Mouse (Mus musculus): ENCODE measurements around the gene Uqcr10.

Uqcr10 gene

DNA sequence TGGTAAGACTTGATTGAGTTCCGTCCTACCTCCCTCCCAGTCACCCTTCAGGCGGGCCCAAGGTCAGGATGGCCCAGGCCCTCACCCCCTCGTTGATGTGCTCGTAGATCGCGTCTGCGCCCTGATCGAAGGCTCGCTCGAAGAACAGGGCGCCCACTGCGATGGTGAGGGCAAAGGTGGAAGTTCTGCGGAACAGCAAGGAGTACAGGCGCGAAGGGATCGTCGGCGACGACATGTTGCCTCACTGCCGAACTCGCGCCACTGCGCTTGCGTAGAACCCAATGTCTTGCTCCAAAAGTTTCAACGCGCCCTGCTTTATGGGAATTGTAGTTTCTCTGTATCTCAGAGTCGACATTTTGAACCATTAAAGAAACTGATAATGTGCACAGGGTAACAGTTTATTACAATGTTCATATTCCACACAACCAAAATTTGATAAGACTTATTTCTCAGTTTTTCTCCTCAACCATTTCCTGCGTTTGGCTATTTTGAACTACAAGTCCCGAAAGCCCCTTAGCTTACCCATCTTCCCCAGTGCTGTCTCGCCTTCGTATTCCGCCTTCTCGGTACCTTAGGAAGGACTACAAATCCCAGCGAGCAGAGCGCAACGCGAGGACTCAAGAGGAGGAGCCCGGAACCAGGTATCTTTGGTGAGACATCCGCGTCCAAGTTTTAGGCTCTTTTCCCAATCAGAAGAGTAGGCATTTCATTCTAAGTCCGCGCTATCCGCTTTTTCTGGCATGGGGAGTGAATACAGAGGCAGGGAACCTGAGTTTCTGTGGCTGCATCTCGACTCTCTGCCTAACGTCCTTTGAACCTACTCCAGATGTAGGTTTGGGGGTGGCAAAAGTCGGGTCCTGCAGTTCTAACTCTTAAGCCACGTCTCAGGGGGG lies at the start of gene Uqcr10, which contains the start of gene Zmat5:
Gene Uqcr10, minus strand, starts transcription at position 271 of the 893 bp plus-strand sequence.
Gene Zmat5, plus strand, starts transcription at position 607 of the 893 bp plus-strand sequence.
- DNase-seq (ENCODE audit: low read depth in 1 of 2, low spot score in 2 of 2), result peak; percentile 80 to 87

DNA sequence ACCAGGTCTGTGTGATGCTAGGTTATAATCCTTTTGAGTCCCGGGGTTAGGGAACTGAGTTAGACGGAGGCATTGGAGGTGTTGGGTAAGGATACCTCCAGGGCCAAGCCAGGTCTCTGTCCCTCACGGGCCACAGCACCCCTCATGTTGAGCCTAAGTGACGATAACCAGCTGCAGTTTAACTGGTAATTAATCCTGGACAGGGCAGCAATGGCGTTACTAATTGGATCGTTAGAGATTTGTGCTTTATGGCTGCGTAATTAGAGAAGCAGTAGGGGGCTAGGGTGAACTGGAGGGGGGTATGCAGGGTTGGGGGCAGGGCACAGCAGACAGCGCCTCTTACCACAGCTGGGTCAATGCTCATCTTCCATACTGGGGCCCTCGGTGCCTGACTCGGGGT lies 48.7 kb upstream of the Uqcr10 start:
- no peak for DNase-seq (ENCODE audit: low read depth in 1 of 2, low spot score in 2 of 2)

DNA sequence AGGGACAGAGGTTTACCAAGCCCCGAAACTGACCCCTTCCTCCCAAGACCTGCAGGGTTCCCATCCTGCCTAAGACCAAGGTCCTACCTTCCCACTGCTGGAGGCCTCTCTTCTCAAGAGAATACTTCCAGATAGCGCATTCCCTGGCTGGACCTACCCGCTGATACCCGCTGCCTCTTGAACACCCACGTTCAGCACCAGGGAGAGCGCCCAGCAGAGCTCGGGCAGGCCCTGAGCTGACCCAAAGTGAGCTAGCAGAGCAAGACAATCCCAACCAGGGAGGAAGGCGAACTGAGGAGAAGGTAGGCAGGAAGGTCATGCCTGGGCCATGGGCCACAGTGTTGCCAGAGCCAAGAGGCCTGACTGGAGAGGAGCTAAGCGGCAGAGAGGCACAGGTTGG lies 46.1 kb upstream of the Uqcr10 start:
- no peak for DNase-seq (ENCODE audit: low read depth in 1 of 2, low spot score in 2 of 2)

- DNase-seq (ENCODE audit: low read depth in 1 of 2, low spot score in 2 of 2), result no peak
These were observed 43.1 kb upstream of the Uqcr10 start for GRCm38 (mm10) chr11:4747285-4747684.

- no peak for DNase-seq (ENCODE audit: low read depth in 1 of 2, low spot score in 2 of 2)
These were observed 42.6 kb upstream of the Uqcr10 start, which contains the start of gene Cabp7 for GRCm38 (mm10) chr11:4746733-4747132. Gene Cabp7, minus strand, starts transcription at chr11:4746778.

DNA sequence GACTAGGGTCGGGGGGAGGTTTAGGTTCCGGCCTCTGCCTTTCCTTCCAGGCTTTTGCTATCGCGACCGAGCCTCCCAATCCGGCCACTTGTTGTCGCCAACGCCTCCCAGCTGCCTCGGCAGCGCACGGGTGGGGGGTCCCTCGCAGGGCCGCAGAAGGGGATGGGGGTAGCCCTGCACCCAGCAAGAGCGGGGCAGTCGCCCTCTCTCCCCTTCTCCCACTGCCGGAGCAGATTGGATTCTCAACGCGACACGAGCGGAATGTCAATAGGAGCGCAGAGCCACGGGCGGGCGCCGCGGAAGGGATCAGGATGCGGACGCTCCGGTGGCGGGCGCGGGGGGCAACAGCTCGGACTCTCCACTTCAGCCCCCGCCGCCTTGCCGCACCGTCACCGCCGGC lies 41.8 kb upstream of the Uqcr10 start:
- DNase-seq (ENCODE audit: low read depth in 1 of 2, low spot score in 2 of 2), result no peak

GRCm38 (mm10) chr11:4744691-4745090 lies 40.5 kb upstream of the Uqcr10 start:
- no peak for DNase-seq (ENCODE audit: low read depth in 1 of 2, low spot score in 2 of 2)

DNA sequence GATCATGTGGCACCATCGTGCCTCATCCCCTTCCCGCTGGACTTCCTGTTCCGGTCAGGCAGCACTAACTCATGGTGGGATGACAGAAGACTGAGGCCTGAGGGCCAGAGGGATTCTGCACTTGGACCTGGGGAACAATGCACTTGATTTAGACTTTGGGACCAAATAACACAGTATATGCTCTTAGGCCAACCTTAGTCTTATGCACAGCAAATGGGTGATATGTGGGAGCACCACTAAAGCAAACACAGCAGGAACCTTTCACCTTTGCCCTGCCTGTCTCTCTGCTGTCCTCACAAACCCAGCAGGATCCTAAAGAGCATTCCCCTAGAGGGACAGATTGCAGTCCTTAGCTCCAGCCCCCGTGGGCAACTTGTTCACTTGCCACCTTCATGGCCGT lies 36.6 kb upstream of the Uqcr10 start:
- no peak for DNase-seq (ENCODE audit: low read depth in 1 of 2, low spot score in 2 of 2)

GRCm38 (mm10) chr11:4738719-4739118 lies 34.6 kb upstream of the Uqcr10 start:
- no peak for DNase-seq (ENCODE audit: low read depth in 1 of 2, low spot score in 2 of 2)

DNA sequence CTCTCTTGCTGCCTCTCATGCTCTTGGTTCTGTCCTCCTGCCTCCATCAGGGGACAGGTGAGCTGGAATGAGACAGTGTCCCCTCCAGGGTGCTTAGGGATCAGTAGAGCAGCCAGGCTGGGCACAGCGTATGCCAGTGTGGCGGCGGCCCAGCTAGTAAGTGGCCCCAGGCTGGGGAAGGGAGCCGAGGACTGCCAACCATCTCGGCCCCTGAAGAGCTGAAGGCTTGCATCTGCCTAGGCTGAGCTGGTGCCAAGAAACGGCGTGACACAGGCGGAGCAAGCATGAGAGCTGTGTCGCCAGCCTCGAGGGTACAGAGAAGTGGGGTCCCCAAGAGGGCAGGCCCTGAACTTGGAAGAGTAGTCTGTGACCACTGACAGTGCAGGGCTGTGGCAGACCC lies 33.5 kb upstream of the Uqcr10 start:
- DNase-seq (ENCODE audit: low read depth in 1 of 2, low spot score in 2 of 2), result no peak

DNA sequence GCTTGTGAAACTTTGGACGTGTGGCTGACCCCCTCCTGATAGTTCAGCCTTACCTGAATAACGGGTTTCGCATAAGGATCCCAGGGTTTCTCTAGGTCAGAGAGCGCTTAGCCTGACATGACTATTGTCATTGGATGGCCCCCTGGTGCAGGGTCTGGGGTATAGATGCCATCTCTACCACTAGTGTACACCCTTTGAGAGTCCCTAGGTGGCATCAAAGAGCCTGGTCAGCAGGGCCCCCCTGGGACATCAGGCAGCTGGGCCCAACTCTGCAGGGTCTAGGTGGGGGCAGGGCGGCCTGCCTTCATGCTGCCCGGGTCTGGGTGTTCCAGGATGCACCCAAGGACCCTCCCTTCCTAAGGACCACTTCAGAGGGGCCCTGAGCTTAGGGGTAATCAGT lies 32.2 kb upstream of the Uqcr10 start:
- no peak for DNase-seq (ENCODE audit: low read depth in 1 of 2, low spot score in 2 of 2)

GRCm38 (mm10) chr11:4734179-4734578 lies 30.0 kb upstream of the Uqcr10 start:
- DNase-seq (ENCODE audit: low read depth in 1 of 2, low spot score in 2 of 2), result no peak

GRCm38 (mm10) chr11:4731781-4732180 lies 27.6 kb upstream of the Uqcr10 start:
- DNase-seq (ENCODE audit: low read depth in 1 of 2, low spot score in 2 of 2), result no peak

DNA sequence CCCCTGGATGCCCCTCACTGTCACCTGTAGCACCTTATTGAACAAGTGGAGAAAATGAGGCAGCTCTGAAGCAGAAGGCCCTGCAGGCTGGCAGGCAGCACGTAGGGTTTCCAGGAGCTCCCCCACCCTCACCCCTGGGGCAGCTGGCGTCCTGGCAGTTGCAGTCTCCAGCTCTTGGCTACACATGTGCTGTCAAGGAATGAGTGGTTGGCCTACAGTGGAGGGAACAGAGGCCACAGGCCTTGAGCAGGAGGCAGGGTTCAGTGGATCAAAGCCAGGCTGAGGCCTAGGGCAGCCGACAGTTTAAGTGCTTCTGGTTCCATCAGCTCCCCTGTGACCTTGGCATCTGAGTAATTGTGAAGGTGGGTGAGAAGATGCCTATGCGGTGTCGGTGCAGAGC lies 26.8 kb upstream of the Uqcr10 start:
- DNase-seq (ENCODE audit: low read depth in 1 of 2, low spot score in 2 of 2), result no peak

- DNase-seq (ENCODE audit: low read depth in 1 of 2, low spot score in 2 of 2), result no peak
These were observed 26.0 kb upstream of the Uqcr10 start for GRCm38 (mm10) chr11:4730096-4730495.

DNA sequence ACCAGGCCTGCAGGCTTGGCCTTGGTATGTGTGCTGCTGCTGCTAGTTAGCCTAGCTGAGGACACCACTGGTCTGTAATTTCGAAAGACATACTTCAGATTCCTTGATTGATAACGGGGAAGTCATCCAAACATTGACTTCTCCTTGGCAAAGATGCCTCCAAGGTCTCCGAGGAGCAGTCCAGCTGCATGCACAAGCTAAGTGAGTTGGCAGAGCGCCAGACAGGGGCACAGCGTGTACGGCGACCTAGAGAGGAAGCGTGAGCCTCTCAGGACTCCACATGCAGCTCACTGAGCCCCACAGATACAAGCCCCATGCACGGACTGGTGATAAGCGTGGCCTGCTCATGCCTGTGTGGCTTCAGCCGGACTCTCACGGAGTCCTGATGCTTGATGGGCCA lies 25.5 kb upstream of the Uqcr10 start:
- DNase-seq (ENCODE audit: low read depth in 1 of 2, low spot score in 2 of 2), result no peak

DNA sequence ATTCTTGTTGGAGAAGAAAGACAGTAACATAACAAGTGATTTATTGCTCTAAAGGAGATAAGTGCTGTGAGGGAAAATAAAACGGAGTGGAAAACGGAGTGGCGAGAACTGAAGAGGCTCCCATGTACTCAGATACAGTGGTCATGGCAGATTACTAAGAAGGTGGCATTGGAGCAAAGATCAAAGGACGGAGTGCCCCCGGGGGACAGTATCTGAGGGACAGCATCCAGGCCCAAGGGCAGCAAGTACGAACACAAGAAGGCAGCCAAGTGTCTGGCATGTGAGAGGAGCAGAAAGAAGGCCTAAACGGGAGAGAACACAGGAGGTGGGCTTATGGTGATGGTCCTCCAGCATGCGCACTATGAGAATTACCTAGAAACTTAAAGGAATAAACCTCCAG lies 17.6 kb upstream of the Uqcr10 start:
- no peak for DNase-seq (ENCODE audit: low read depth in 1 of 2, low spot score in 2 of 2)

DNA sequence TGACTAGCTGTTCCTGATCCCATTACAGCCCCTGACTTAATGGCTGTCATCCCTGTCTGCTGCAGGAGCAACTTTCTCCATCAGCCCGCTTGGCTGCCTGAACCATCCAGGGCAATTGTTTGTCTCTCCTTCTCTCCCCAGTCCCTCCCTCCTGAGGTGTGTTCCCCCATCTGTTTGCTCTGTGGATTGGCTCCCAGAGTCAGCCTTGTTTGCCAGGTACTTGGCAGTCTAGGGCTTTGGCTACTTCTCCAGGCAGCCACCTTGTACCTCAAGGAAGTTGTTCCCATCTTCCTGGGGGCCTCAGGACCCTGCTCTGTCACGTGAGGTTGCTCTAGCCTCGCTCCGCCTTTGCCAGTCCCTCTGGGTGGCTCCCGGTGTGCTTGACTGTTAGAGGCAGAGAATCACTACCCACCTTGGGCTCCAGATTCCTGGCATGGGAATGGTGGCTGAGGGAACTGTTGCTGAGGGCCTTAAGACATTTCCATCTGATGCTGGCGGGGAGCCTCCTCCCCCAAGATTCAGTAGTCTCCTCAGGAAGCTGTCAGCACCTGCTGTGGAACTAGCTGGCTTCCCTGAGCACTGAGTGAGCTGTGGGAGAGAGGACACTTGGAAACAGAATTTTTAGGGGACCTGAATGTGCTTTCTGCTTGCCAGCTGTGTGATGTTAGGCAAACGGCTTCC lies 16.9 kb upstream of the Uqcr10 start:
- no peak for DNase-seq (ENCODE audit: low read depth in 1 of 2, low spot score in 2 of 2)

- no peak for DNase-seq (ENCODE audit: low read depth in 1 of 2, low spot score in 2 of 2)
These were observed 16.3 kb upstream of the Uqcr10 start for GRCm38 (mm10) chr11:4720393-4720792.

GRCm38 (mm10) chr11:4719961-4720360 lies 15.8 kb upstream of the Uqcr10 start:
- DNase-seq (ENCODE audit: low read depth in 1 of 2, low spot score in 2 of 2), result no peak

- DNase-seq (ENCODE audit: low read depth in 1 of 2, low spot score in 2 of 2), result no peak
These were observed 14.4 kb upstream of the Uqcr10 start for GRCm38 (mm10) chr11:4718548-4718947.

DNA sequence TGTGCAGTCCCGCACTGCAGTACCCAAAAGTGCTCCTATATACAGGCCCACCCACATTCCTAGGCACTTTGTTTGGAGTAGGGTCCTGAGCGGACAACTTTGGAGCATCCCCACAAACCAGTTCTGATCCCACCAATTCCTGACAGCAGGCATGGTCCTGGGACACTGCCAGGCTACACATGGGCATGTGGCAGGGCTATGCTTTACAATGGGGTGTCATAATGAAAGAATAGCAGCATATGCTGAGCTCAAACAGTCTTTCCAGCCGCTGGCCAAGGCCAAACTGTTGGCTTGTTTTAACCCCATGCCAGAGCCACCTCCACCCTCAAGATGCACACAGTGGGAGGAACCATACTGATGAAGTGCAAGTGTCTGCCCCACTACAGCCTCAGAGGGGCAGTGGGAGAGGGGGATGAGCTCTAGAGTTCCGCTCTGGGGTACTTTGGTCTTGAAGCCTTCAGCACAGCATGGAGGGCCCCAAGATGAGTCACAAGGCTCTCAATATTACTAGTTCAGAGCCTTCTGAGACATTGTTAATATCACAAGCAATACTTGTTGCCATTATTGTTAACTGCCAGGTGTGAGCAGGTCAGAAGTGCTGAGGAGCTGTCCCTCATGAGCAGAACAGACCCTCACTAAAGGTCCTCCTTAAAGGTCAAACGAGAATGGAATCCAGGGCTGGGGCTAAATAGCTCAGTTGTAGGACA lies 12.5 kb upstream of the Uqcr10 start:
- no peak for DNase-seq (ENCODE audit: low read depth in 1 of 2, low spot score in 2 of 2)

All from monocyte, adult 2 months (primary cell).